Mouse (Mus musculus) erythroblast, embryonic 14.5 days (primary cell): Measurements from ENCODE around the gene Lepr.

Experiments used
- GATA1 ChIP-seq: IDR thresholded peaks from 2 replicates; pipeline ENCODE4 v1.6.1; 2012; ENCODE audit warnings: low read length, inconsistent platforms, mixed read lengths
- TAL1 ChIP-seq: IDR thresholded peaks from 3 replicates; pipeline ENCODE4 v1.6.1; 2012; ENCODE audit warnings: low read length, inconsistent platforms, mixed read lengths

GRCm38 (mm10) chr4:101860873-101861272, 143.7 kb downstream of the Lepr start:
- TF ChIP-seq GATA1 = no peak
- no peak for TF ChIP-seq TAL1
